Mouse (Mus musculus) G1E (cell line): ENCODE data around the gene 4933411K16Rik.

ENCODE experiments used
- CTCF ChIP-seq: IDR thresholded peaks from 2 replicates; pipeline ENCODE4 v1.5.1; 2012; ENCODE audit warnings: low read depth, low read length, inconsistent platforms, mixed read lengths
- GATA1 ChIP-seq: IDR thresholded peaks from 2 replicates; pipeline ENCODE4 v1.6.1; 2012; ENCODE audit warnings: borderline replicate concordance, low read length, inconsistent platforms, mixed read lengths
- GATA2 ChIP-seq: IDR thresholded peaks from 2 replicates; pipeline ENCODE4 v1.6.1; 2012; ENCODE audit warnings: low read depth, low read length, inconsistent platforms, borderline replicate concordance
- TAL1 ChIP-seq: conservative IDR thresholded peaks from 2 replicates; pipeline ENCODE4 v1.6.1; 2012; ENCODE audit warnings: low read depth, low read length, inconsistent platforms, mixed read lengths

DNA sequence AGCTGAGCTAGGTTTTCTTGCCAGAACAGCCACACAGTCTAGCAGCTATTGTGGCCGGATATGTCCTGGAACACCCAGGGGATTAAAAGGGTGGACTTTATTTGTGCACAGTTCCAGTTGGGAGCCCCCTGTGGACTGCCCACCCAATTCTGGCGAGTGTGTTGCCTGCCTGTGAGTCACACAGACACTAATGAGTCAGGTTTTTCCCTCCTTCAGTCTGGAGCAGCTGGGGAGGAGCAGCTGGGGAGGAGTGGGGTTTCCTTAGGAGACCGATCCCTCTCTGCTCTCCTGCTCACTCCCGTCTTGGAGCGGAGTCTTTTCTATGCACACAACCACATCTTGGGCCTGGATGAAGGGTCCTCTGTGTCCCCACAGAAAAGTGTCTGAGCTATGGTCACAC lies 35.2 kb upstream of the 4933411K16Rik start:
- TF ChIP-seq CTCF: no peak
- no peak for TF ChIP-seq GATA1
- TF ChIP-seq GATA2: no peak
- no peak for TF ChIP-seq TAL1
